Mouse (Mus musculus) neural tube, embryonic 11.5 days (tissue): ENCODE results near the gene Pde4a. TPM values are rescaled to one million over a fixed set of nuclear protein-coding genes. Genes with fewer than 3 reads are reported as not detected.

Experiments
- ATAC-seq: fragments of 200-750 bp; cut with Nextera tagmentation; 2 replicates; pipeline ENCODE4 v1.8.0; 2017; ENCODE audit warnings: moderate number of reproducible peaks, mild to moderate bottlenecking, moderate TSS enrichment, moderate library complexity; ENCODE audit not compliant: insufficient read depth, low FRiP score, low TSS enrichment
- DNase-seq: peaks from one replicate; pipeline ENCODE4 v3.0.0-alpha.2; 2015; ENCODE audit warnings: low spot score
- H3K27ac ChIP-seq: fragments of 300-500 bp; sonication (generic); 2 replicates; pipeline ENCODE4 v1.5.1; 2014; ENCODE audit warnings: low read depth, mild to moderate bottlenecking, low read length
- H3K27me3 ChIP-seq: fragments of 300-500 bp; sonication (generic); 2 replicates; pipeline ENCODE4 v1.6.1; 2014; ENCODE audit warnings: mild to moderate bottlenecking, low read length, mixed read lengths; ENCODE audit not compliant: control insufficient read depth, insufficient read depth
- H3K36me3 ChIP-seq: fragments of 300-500 bp; sonication (generic); 2 replicates; pipeline ENCODE4 v1.6.1; 2014; ENCODE audit warnings: mild to moderate bottlenecking, low read length, moderate library complexity, mixed read lengths; ENCODE audit not compliant: control insufficient read depth, insufficient read depth
- H3K4me1 ChIP-seq: fragments of 300-500 bp; sonication (generic); 2 replicates; pipeline ENCODE4 v1.6.1; 2014; ENCODE audit warnings: low read length, mixed read lengths; ENCODE audit not compliant: control insufficient read depth, insufficient read depth
- H3K4me2 ChIP-seq: fragments of 300-500 bp; sonication (generic); 2 replicates; pipeline ENCODE4 v1.6.1; 2014; ENCODE audit warnings: low read depth, mild to moderate bottlenecking, moderate library complexity
- H3K4me3 ChIP-seq: fragments of 300-500 bp; sonication (generic); 2 replicates; pipeline ENCODE4 v1.5.1; 2014; ENCODE audit warnings: low read depth, low read length
- H3K9ac ChIP-seq: fragments of 300-500 bp; sonication (generic); 2 replicates; pipeline ENCODE4 v1.6.1; 2014; ENCODE audit warnings: mild to moderate bottlenecking, low read length
- H3K9me3 ChIP-seq: fragments of 300-500 bp; sonication (generic); 2 replicates; pipeline ENCODE4 v1.6.1; 2016; ENCODE audit warnings: low read length; ENCODE audit not compliant: control insufficient read depth
- WGBS: fragments of 180-500 bp; shearing (Covaris S2); extraction: QIAGEN DNeasy Blood & Tissue Kit; methylation state at CpG from one replicate; pipeline ENCODE4 v1.1.7; 2014; 5-methylcytosine and 5-hydroxymethylcytosine counted together
- polyA plus RNA-seq: library from polyadenylated mRNA; unstranded; fragments of >200 nt; fragmentation: Nextera tagmentation; extraction: Ambion mirVana; gene quantifications from 2 replicates; pipeline ENCODE4 v1.2.1, GENCODE M21; 2014

Gene Pde4a
- polyA plus RNA-seq, 1 experiment from 2014 or later: 7.5 TPM

DNA sequence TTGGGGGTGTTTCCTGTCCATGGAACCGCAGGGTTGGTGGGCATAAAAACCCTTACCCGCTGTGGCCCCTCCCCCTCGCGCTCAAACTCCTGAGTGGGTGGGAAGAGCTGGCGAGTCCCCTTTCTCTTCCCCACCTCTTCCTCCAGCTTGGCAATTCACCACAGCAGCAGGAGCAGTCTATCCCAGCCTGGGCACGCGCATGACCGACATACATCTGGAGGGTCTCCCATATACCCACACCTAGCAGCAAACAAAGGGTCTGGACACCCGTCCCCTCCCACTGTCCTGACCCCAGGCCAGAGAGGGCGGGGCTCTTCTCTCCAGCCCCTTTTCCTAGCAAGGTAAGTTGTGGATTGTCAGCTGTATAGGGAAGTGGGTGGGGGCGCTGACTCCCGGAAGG lies 12.2 kb upstream of the Pde4a start:
- H3K4me3 ChIP-seq: peak overlapping the region; percentile 0; the same call in 1 of the 2 replicates
- no peak for DNase-seq
- no peaks in the 10 kb centered on the region for H3K9me3 ChIP-seq
- WGBS: 6% methylated on average over 12 of the region's 12 CpGs
- no peak overlapping the region for H3K27ac ChIP-seq
- no peaks in the 10 kb centered on the region for H3K27me3 ChIP-seq
- peaks cover 9% of the 10 kb centered on the region for H3K4me1 ChIP-seq
- peak overlapping the region; percentile 1; the same call in 1 of the 2 replicates for H3K9ac ChIP-seq
- peak overlapping the region; percentile 47 for H3K4me2 ChIP-seq
- ATAC-seq: no peak
- no peaks in the 10 kb centered on the region for H3K36me3 ChIP-seq

DNA sequence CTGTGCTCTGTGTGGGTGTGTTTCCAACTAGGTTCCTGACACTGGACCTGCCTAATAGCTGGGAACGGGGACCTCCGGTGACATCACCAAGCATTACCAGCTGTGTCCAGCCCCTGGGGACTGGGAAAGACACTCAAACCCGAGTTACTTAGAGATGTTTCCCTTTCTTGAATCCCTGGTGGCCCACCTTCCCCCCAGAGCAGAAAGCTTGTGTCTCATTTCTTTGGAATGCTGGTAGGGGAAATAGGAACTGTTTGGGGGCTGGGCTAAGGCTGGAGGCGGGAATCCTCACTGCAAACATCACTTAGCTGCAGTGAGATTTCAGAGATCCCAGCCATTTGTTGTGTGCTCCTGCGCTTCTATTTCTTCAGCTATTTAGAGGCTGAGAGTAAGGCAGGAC lies 11.7 kb upstream of the Pde4a start:
- H3K9ac ChIP-seq: no peak overlapping the region; the same call in 1 of the 2 replicates
- peak overlapping the region; percentile 0; the same call in 1 of the 2 replicates for H3K4me3 ChIP-seq
- no peak overlapping the region for H3K27ac ChIP-seq

DNA sequence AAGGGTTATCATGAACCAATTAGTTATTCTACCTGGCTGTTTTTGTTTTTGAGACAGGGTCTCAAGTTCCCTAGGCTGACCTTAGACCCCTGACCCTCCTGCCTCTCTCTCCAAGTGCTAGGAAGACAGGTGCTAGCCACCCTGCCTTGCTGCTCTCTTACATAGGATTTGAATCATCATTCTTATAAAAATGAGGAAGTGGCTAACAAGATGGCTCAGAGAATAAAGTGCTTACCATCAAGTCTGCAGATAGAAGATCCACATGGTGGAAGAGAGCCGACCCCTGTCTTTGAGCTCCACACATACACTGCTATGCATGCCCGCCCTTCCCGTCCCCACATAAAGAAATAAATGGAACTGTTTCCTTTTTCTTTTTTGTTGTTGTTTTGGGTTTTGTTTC lies 10.7 kb upstream of the Pde4a start:
- Histone ChIP-seq H3K27me3 (no peaks in the 10 kb centered on the region), H3K9ac (no peak overlapping the region), H3K4me2 (no peak overlapping the region), H3K36me3 (no peaks in the 10 kb centered on the region), H3K4me3 (no peak overlapping the region), H3K4me1 (no peaks in the 10 kb centered on the region), H3K27ac (no peak overlapping the region), H3K9me3 (no peaks in the 10 kb centered on the region)
- 87% methylated on average over 3 of the region's 3 CpGs for WGBS
- no peak for DNase-seq
- no peak for ATAC-seq

More for the DNA sequence above, 11.7 kb upstream of the Pde4a start:
- H3K36me3 ChIP-seq: no peaks in the 10 kb centered on the region
- ATAC-seq (no peak), DNase-seq (peak; percentile 48)
- H3K4me1 ChIP-seq: peaks cover 4% of the 10 kb centered on the region
- peak overlapping the region; percentile 47 for H3K4me2 ChIP-seq
- WGBS: 14% methylated on average over 5 of the region's 5 CpGs
- no peaks in the 10 kb centered on the region for H3K9me3 ChIP-seq
- no peaks in the 10 kb centered on the region for H3K27me3 ChIP-seq

DNA sequence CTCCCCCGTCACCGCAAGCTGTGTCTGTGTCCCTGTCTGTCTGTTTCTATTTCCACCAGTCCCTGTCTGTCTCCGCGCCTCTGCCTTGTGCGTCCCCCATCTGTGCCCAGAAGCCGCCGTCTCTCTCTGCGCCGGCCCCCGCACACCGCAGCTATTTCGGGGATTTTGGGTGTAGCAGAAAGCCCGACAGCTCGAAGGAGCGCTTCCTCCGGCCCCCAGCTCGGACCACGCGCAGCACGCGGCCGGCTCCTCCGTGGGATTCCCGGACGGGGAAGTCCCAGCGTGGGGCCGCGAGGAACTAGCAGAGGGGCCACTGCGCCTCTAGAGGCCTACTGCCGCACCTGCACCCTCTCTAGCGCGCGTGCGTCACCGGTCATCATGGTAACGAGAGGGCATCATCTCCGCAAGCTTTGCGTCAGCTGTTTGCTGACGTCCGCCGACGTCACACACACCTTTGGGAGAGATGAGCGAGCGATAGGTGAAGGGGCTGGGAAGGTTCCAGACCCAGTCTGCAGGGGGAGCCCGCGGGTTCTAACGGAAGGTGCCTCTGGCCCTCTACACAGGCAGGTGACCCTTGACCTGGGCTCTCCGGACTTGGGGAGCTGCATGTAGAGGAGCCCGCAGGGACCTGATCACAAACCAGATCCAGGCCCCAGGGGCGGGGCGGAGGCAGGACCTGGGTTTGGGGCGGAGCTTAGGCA lies 4.2 kb upstream of the Pde4a start:
- Histone ChIP-seq H3K4me2 (peak overlapping the region; percentile 70), H3K36me3 (no peaks in the 10 kb centered on the region), H3K4me1 (peaks cover 9% of the 10 kb centered on the region), H3K27me3 (peaks cover 46% of the 10 kb centered on the region), H3K4me3 (peak overlapping the region; percentile 45), H3K9me3 (no peaks in the 10 kb centered on the region), H3K9ac (peak overlapping the region; percentile 67), H3K27ac (no peak overlapping the region)
- under 1% methylated on average over 52 of the region's 52 CpGs for WGBS
- DNase-seq (peak; percentile 88), ATAC-seq (peak; percentile 67)

DNA sequence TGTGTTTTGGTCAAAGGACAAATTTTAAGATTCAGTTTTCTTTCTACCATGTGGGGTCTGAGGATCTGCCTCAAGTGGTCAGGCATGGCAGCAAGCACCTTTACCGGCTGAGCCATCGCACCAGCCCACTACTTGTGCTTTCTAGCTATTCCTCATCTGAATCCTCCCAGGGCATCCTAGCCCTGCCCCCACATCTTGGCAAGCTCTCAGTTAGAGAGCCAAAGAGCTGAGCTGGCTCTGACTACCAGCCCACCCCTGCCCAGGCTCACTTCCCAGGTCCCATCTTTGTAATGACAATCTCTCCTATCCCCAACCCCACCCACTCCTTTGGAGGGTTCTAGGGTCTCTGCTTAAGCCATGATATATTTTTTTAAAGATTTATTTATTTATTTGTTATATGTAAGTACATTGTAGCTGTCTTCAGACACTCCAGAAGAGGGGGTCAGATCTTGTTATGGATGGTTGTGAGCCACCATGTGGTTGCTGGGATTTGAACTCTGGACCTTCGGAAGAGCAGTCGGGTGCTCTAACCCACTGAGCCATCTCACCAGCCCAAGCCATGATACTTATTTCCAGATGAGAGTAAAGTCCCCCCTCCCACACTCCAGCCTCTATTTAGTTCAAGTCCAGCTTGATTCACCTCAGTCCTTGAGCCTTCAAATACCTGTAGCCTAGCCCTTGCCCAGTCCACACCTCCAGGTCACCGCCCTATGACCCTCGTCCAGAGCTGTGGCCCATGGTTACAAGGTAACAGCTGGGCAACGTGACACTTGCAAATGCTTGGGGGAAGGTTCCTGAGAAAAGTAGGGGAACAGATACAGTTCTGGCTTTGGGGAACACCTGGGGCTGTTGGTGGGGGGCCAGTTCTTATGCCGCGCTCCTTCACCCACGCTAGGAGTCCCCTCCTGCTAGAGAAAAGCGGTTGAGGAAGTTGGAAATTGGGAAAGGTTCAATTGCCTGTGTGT lies 2.1 kb upstream of the Pde4a start:
- Histone ChIP-seq H3K9ac (no peak overlapping the region), H3K4me2 (no peak overlapping the region), H3K4me1 (peaks cover 10% of the 10 kb centered on the region), H3K4me3 (no peak overlapping the region), H3K9me3 (no peaks in the 10 kb centered on the region), H3K36me3 (no peaks in the 10 kb centered on the region), H3K27ac (no peak overlapping the region), H3K27me3 (peaks cover 54% of the 10 kb centered on the region)
- DNase-seq: no peak
- ATAC-seq: no peak
- 35% methylated on average over 11 of the region's 11 CpGs for WGBS

DNA sequence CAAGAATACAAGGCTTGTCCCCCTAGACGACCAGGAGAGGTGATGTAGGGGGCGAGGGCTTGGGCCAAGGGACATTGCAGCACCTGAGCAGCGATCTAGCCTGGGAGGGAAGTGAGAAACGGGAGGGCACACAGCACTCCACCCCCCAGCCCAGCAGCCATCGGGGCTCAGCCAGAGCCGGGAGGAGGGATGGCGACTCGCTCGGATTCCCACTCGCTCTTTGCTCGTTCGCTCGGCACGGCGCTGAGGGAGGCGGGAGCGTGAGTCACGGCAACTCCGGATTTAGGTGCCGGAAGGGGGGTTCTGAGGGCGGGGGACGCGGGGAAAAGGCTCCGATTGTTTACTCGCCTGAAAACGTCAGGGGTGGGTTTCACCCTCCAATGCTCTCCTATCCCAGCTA lies 1.4 kb upstream of the Pde4a start:
- no peak overlapping the region for H3K9ac ChIP-seq
- H3K9me3 ChIP-seq: no peaks in the 10 kb centered on the region
- no peak for ATAC-seq
- H3K4me2 ChIP-seq: no peak overlapping the region; the same call in 1 of the 2 replicates
- H3K36me3 ChIP-seq: no peaks in the 10 kb centered on the region
- 0 out of 2 replicates have a peak overlapping the region, but pooled peaks have one; percentile 10 for H3K4me3 ChIP-seq
- peaks cover 14% of the 10 kb centered on the region for H3K4me1 ChIP-seq
- WGBS: 3% methylated on average over 26 of the region's 26 CpGs
- no peak for DNase-seq
- H3K27ac ChIP-seq: no peak overlapping the region
- H3K27me3 ChIP-seq: peaks cover 54% of the 10 kb centered on the region

DNA sequence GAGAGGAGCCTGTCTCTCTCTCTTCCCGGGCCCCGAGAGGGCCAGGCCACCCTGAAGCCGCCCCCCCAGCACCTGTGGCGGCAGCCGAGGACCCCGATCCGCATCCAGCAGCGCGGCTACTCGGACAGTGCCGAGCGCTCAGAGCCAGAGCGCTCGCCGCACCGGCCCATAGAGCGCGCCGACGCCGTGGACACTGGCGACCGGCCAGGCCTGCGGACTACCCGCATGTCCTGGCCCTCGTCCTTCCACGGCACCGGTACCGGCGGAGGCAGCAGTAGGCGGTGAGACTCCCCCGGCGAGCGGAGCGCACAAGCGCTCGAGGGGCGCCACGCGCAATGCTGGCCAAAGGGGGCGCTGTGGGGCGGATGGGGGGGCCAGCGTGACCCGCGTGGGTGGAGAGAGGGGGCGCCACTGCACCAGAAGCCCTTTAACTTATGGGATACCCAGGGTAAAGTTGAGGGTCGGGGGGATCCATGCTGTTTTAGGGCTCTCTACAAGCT lies 488 bp downstream of the Pde4a start:
- H3K36me3 ChIP-seq: no peaks in the 10 kb centered on the region
- H3K9ac ChIP-seq: 0 out of 2 replicates have a peak overlapping the region, but pooled peaks have one; percentile 4
- ATAC-seq (no peak), DNase-seq (peak; percentile 37)
- peaks cover 14% of the 10 kb centered on the region for H3K4me1 ChIP-seq
- peak overlapping the region; percentile 58 for H3K4me2 ChIP-seq
- under 1% methylated on average over 46 of the region's 47 CpGs for WGBS
- no peak overlapping the region for H3K27ac ChIP-seq
- H3K9me3 ChIP-seq: no peaks in the 10 kb centered on the region
- H3K4me3 ChIP-seq: peak overlapping the region; percentile 35
- peaks cover 54% of the 10 kb centered on the region for H3K27me3 ChIP-seq

DNA sequence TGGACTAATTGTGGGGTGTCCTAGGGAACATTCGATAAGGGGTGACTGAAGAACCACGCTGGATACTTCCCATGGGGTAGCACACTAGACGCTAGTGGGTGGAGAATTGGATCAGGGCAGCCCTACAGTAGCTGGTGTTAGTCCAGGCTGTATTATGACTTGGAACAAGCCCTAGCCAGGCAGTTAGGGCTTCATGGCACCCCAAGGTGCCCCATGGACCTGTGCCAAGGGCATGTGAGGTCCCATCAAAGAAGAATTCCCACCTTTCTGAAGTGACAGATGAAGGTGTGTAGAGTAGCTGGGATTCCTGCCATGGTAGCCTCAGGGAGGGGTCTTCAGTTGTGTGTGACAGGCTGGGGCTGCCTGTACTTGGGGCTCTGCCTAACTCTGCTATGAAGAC lies 1.0 kb downstream of the Pde4a start:
- Histone ChIP-seq H3K36me3 (no peaks in the 10 kb centered on the region), H3K9ac (no peak overlapping the region), H3K27me3 (peaks cover 52% of the 10 kb centered on the region), H3K4me2 (no peak overlapping the region), H3K9me3 (no peaks in the 10 kb centered on the region), H3K4me1 (peaks cover 13% of the 10 kb centered on the region), H3K27ac (no peak overlapping the region), H3K4me3 (peak overlapping the region; percentile 35; the same call in 1 of the 2 replicates)
- WGBS: 34% methylated on average over 3 of the region's 3 CpGs
- DNase-seq (no peak), ATAC-seq (no peak)
